Mouse (Mus musculus): ENCODE measurements around the gene Vsig2. TPM values are rescaled to one million over a fixed set of nuclear protein-coding genes. Genes with fewer than 3 reads are reported as not detected.
A peak's percentile ranks its signal among the peaks of the same experiment; 100 is the strongest.

The Vsig2 gene
- polyA plus RNA-seq, 1 experiment, result not detected

DNA sequence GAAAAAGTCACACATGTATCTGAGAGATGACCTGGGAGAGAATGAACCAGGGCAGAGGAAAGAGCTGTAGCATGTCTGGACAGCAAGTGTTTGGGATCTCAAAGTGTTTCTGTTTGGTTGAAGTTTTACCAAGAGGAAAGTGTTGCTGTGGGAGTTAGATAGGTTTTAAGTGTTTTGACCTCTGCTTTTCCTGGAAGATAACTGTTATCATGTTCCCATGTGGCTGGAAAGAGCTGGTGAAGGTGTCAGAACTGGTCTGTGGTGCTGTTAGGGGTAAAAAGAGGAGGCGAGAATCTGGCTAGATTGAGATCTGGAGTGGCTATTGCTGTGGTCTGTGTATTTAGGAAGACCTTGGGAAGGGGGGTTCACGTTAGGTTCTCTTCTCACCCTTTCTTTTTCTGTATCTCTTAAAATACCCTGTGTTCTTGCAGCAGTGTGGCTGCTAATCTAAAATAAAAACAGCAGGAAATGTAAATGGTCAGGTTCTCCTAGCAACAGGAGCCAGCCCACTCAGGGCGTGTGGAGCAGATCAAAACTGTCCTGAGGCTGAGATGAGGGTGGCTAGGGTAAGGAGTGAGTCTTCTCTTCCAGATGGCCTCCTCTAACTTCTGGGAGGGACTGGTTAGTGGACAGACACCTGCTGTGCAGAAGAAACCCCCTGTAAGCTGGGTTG is 33.3 kb downstream of the Vsig2 start:
- no peak for TF ChIP-seq CEBPB (IDR thresholded peaks at IDR 0.05; ENCODE audit: insufficient read depth, poor library complexity, severe bottlenecking)
- no peak for TF ChIP-seq USF1 (IDR thresholded peaks at IDR 0.05; ENCODE audit: low read depth)
- no peak for TF ChIP-seq TCF3 (IDR thresholded peaks at IDR 0.05; ENCODE audit: insufficient read length, low read depth)
- no peak for TF ChIP-seq REST (IDR thresholded peaks at IDR 0.05; ENCODE audit: insufficient read depth, insufficient read length)
- no peak for TF ChIP-seq MYOG (IDR thresholded peaks at IDR 0.05; ENCODE audit: control insufficient read depth in 1 of 3, insufficient read depth in 1 of 3, insufficient read length in 2 of 3, low read depth in 2 of 3)
- no peak for TF ChIP-seq E2F4 (IDR thresholded peaks at IDR 0.05; ENCODE audit: insufficient read depth)
- no peak for TF ChIP-seq SRF (IDR thresholded peaks at IDR 0.05; ENCODE audit: control insufficient read depth, insufficient read length, low read depth)
- TF ChIP-seq POLR2AphosphoS2 (IDR thresholded peaks at IDR 0.05; ENCODE audit: insufficient read length, low read depth), result no peak
- TF ChIP-seq TCF12 (IDR thresholded peaks at IDR 0.05; ENCODE audit: insufficient read depth, poor library complexity, severe bottlenecking), result no peak
- TF ChIP-seq POLR2A (IDR thresholded peaks at IDR 0.05; ENCODE audit: insufficient read length, low read depth), result no peak
- no peak for TF ChIP-seq MYOD1 (IDR thresholded peaks at IDR 0.05; ENCODE audit: control insufficient read depth in 1 of 3, insufficient read length in 2 of 3, low read depth in 2 of 3)
- Histone ChIP-seq H3K27me3 (ENCODE audit: control insufficient read depth, insufficient read depth, insufficient read length) (peaks cover 28% of the 10 kb centered on the region), H3K4me3 (no peak overlapping the region), H3K79me2 (ENCODE audit: control insufficient read depth, insufficient read depth) (no peaks in the 10 kb centered on the region), H3ac (ENCODE audit: control insufficient read depth, insufficient read length) (no peak overlapping the region), H3K4me2 (ENCODE audit: low read depth) (no peak overlapping the region), H3K36me3 (ENCODE audit: control insufficient read depth, insufficient read depth) (no peaks in the 10 kb centered on the region)

GRCm38 (mm10) chr9:37576436-37576930 is 37.4 kb downstream of the Vsig2 start:
- Histone ChIP-seq H3K4me3 (no peak overlapping the region), H3K27me3 (ENCODE audit: control insufficient read depth, insufficient read depth, insufficient read length) (peaks cover 24% of the 10 kb centered on the region), H3K79me2 (ENCODE audit: control insufficient read depth, insufficient read depth) (no peaks in the 10 kb centered on the region), H3ac (ENCODE audit: control insufficient read depth, insufficient read length) (no peak overlapping the region), H3K36me3 (ENCODE audit: control insufficient read depth, insufficient read depth) (no peaks in the 10 kb centered on the region), H3K4me2 (ENCODE audit: low read depth) (no peak overlapping the region)
- TF ChIP-seq MYOG (IDR thresholded peaks at IDR 0.05; ENCODE audit: control insufficient read depth in 1 of 3, insufficient read depth in 1 of 3, insufficient read length in 2 of 3, low read depth in 2 of 3) (peak in 2 of 3 experiments; percentile 8 to 47), E2F4 (IDR thresholded peaks at IDR 0.05; ENCODE audit: insufficient read depth) (no peak), POLR2AphosphoS2 (IDR thresholded peaks at IDR 0.05; ENCODE audit: insufficient read length, low read depth) (no peak)

DNA sequence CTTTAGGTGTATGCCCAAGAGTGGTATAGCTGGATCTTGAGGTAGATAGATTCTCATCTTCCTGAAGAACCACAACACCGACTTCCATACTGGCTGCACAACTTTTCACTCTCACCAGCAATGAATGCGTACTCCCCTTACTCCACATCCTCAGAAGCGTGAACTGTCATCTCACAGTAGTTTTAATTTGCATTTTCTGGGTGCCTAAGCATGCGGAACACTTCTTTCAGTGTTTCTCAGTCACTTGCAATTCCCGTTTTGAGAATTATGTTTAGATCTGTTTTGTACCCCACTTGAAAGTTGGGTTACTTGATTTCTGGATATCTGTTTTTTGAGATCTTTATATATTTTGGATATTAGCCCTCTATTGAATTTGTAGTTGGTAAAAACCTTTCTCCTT is 44.5 kb downstream of the Vsig2 start:
- H3K79me2 ChIP-seq (ENCODE audit: control insufficient read depth, insufficient read depth), result no peaks in the 10 kb centered on the region
- no peak overlapping the region for H3K4me2 ChIP-seq (ENCODE audit: low read depth)
- H3K27me3 ChIP-seq (ENCODE audit: control insufficient read depth, insufficient read depth, insufficient read length), result peaks cover 14% of the 10 kb centered on the region
- H3K4me3 ChIP-seq, result no peak overlapping the region
- no peak for TF ChIP-seq REST (IDR thresholded peaks at IDR 0.05; ENCODE audit: insufficient read depth, insufficient read length)
- no peak for TF ChIP-seq POLR2A (IDR thresholded peaks at IDR 0.05; ENCODE audit: insufficient read length, low read depth)
- TF ChIP-seq MYOG (IDR thresholded peaks at IDR 0.05; ENCODE audit: control insufficient read depth in 1 of 3, insufficient read depth in 1 of 3, insufficient read length in 2 of 3, low read depth in 2 of 3), result no peak
- TF ChIP-seq CEBPB (IDR thresholded peaks at IDR 0.05; ENCODE audit: insufficient read depth, poor library complexity, severe bottlenecking), result no peak
- no peak for TF ChIP-seq TCF3 (IDR thresholded peaks at IDR 0.05; ENCODE audit: insufficient read length, low read depth)
- no peak for TF ChIP-seq MAX (IDR thresholded peaks at IDR 0.05; ENCODE audit: low read depth)
- TF ChIP-seq POLR2AphosphoS2 (IDR thresholded peaks at IDR 0.05; ENCODE audit: insufficient read length, low read depth), result no peak
- TF ChIP-seq MYOD1 (IDR thresholded peaks at IDR 0.05; ENCODE audit: control insufficient read depth in 1 of 3, insufficient read length in 2 of 3, low read depth in 2 of 3), result no peak
- TF ChIP-seq USF1 (IDR thresholded peaks at IDR 0.05; ENCODE audit: low read depth), result no peak
- no peaks in the 10 kb centered on the region for H3K36me3 ChIP-seq (ENCODE audit: control insufficient read depth, insufficient read depth)
- H3ac ChIP-seq (ENCODE audit: control insufficient read depth, insufficient read length), result no peak overlapping the region

DNA sequence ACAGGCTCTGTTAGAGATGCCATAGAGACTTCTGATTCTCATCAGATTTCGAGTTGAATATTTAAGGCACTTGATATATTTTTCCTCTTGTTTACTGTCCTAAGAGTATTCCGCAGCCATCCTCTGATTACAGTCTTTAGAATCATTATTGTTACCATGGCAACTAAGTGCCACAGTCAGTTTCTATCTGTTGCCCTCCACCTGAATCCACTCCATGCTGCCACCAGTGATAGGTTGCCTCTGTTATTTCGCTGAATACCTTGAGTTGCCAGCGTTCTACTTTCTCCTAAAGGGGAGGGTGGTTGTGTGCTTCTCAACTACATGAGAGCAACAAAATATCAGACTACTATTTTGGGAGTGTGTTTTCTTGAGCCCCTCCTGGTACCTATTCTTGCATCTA is 47.7 kb downstream of the Vsig2 start:
- no peak overlapping the region for H3K4me2 ChIP-seq (ENCODE audit: low read depth)

GRCm38 (mm10) chr9:37590381-37590780 is 51.3 kb downstream of the Vsig2 start:
- H3K27me3 ChIP-seq (ENCODE audit: control insufficient read depth, insufficient read depth, insufficient read length), result no peaks in the 10 kb centered on the region
- TF ChIP-seq USF1 (IDR thresholded peaks at IDR 0.05; ENCODE audit: low read depth) (peak; percentile 23), REST (IDR thresholded peaks at IDR 0.05; ENCODE audit: insufficient read depth, insufficient read length) (no peak)
- no peaks in the 10 kb centered on the region for H3K79me2 ChIP-seq (ENCODE audit: control insufficient read depth, insufficient read depth)
- H3K36me3 ChIP-seq (ENCODE audit: control insufficient read depth, insufficient read depth), result no peaks in the 10 kb centered on the region
- no peak overlapping the region for H3K4me3 ChIP-seq
- no peak overlapping the region for H3ac ChIP-seq (ENCODE audit: control insufficient read depth, insufficient read length)
- H3K4me2 ChIP-seq (ENCODE audit: low read depth), result no peak overlapping the region

More for the DNA sequence above, 47.7 kb downstream of the Vsig2 start:
- TF ChIP-seq SRF (IDR thresholded peaks at IDR 0.05; ENCODE audit: control insufficient read depth, insufficient read length, low read depth), result no peak
- no peak for TF ChIP-seq USF1 (IDR thresholded peaks at IDR 0.05; ENCODE audit: low read depth)
- no peak for TF ChIP-seq E2F4 (IDR thresholded peaks at IDR 0.05; ENCODE audit: insufficient read depth)
- TF ChIP-seq REST (IDR thresholded peaks at IDR 0.05; ENCODE audit: insufficient read depth, insufficient read length), result no peak
- no peak for TF ChIP-seq TCF3 (IDR thresholded peaks at IDR 0.05; ENCODE audit: insufficient read length, low read depth)
- TF ChIP-seq TCF12 (IDR thresholded peaks at IDR 0.05; ENCODE audit: insufficient read depth, poor library complexity, severe bottlenecking), result no peak
- Histone ChIP-seq H3K79me2 (ENCODE audit: control insufficient read depth, insufficient read depth) (no peaks in the 10 kb centered on the region), H3K27me3 (ENCODE audit: control insufficient read depth, insufficient read depth, insufficient read length) (peaks cover 10% of the 10 kb centered on the region), H3ac (ENCODE audit: control insufficient read depth, insufficient read length) (no peak overlapping the region), H3K4me3 (no peak overlapping the region), H3K36me3 (ENCODE audit: control insufficient read depth, insufficient read depth) (no peaks in the 10 kb centered on the region)

All from myocyte (in vitro differentiated cells).